Mouse (Mus musculus) MEL (cell line): ENCODE results near the gene Camta1. TPM values are rescaled to one million over a fixed set of nuclear protein-coding genes. Genes with fewer than 3 reads are reported as not detected.
"Not testable (repeated sequence)": the region's sequence is repeated elsewhere in the genome, so short reads cannot be mapped to it uniquely, and the experiment has no call there.

Source experiments
- DNase-seq: peaks from one replicate; pipeline ENCODE4 v3.0.0; 2011; ENCODE audit warnings: low read depth, low spot score
- H3K27ac ChIP-seq: 2 replicates; pipeline ENCODE4 v1.5.1; 2012; ENCODE audit warnings: low read depth, mild to moderate bottlenecking, control low read depth, low read length, moderate library complexity; ENCODE audit not compliant: control insufficient read depth
- H3K27me3 ChIP-seq, 2 experiments: fragments of 150-350 bp in 1 of 2; sonication (generic) in 1 of 2; 2 replicates each; pipeline ENCODE4 v1.6.1; 2012; ENCODE audit warnings: low read length in 2 of 2, mild to moderate bottlenecking in 2 of 2, improper control_type of control experiment in 1 of 2, moderate library complexity in 1 of 2; ENCODE audit not compliant: insufficient read depth in 2 of 2, control insufficient read depth in 1 of 2
- H3K36me3 ChIP-seq, 2 experiments: 2 replicates each; pipeline ENCODE4 v1.6.1; 2012 to 2014; ENCODE audit warnings: low read length in 2 of 2, improper control_type of control experiment in 1 of 2, inconsistent platforms in 1 of 2, mild to moderate bottlenecking in 1 of 2; ENCODE audit not compliant: insufficient read depth in 2 of 2, control insufficient read depth in 1 of 2
- H3K4me1 ChIP-seq, 2 experiments: fragments of 150-350 bp in 1 of 2; sonication (generic) in 1 of 2; 2 replicates each; pipeline ENCODE4 v1.6.1; 2012; ENCODE audit warnings: low read length in 2 of 2, improper control_type of control experiment in 1 of 2, mild to moderate bottlenecking in 1 of 2; ENCODE audit not compliant: insufficient read depth in 2 of 2, control insufficient read depth in 1 of 2
- H3K4me3 ChIP-seq, 2 experiments: fragments of 150-350 bp in 1 of 2; sonication (generic) in 1 of 2; 2 replicates each; pipeline ENCODE4 v1.5.1; 2012; ENCODE audit warnings: low read depth in 2 of 2, low read length in 2 of 2, mild to moderate bottlenecking in 2 of 2, moderate library complexity in 2 of 2, control low read depth in 1 of 2, improper control_type of control experiment in 1 of 2; ENCODE audit not compliant: control insufficient read depth in 1 of 2, insufficient read depth in 1 of 2
- H3K79me2 ChIP-seq: 2 replicates; pipeline ENCODE4 v1.6.1; 2012; ENCODE audit warnings: mild to moderate bottlenecking, low read length, moderate library complexity; ENCODE audit not compliant: control insufficient read depth, poor library complexity, insufficient read depth
- H3K9ac ChIP-seq: 2 replicates; pipeline ENCODE4 v1.6.1; 2012; ENCODE audit warnings: low read depth, mild to moderate bottlenecking, control low read depth, low read length, moderate library complexity; ENCODE audit not compliant: control insufficient read depth, poor library complexity, severe bottlenecking
- H3K9me3 ChIP-seq: fragments of 150-350 bp; sonication (generic); replicated peaks from 2 replicates; pipeline ENCODE4 v1.6.1; 2012; ENCODE audit warnings: mild to moderate bottlenecking, low read length, improper control_type of control experiment, moderate library complexity; ENCODE audit not compliant: insufficient read depth
- BHLHE40 ChIP-seq: IDR thresholded peaks from 2 replicates; pipeline ENCODE4 v1.6.1; 2012; ENCODE audit warnings: low read depth, mild to moderate bottlenecking, inconsistent platforms, low read length, improper control_type of control experiment, borderline replicate concordance
- E2F4 ChIP-seq: IDR thresholded peaks from 2 replicates; pipeline ENCODE4 v1.6.1; 2011; ENCODE audit warnings: low read depth, low read length, improper control_type of control experiment, borderline replicate concordance
- ETS1 ChIP-seq: IDR thresholded peaks from 2 replicates; pipeline ENCODE4 v1.6.1; 2012; ENCODE audit warnings: low read depth, mild to moderate bottlenecking, inconsistent platforms, low read length, improper control_type of control experiment, moderate library complexity
- GABPA ChIP-seq: IDR thresholded peaks from 2 replicates; pipeline ENCODE4 v1.6.1; 2012; ENCODE audit warnings: low read depth, mild to moderate bottlenecking, inconsistent platforms, low read length, improper control_type of control experiment, moderate library complexity
- MAFK ChIP-seq: IDR thresholded peaks from 2 replicates; pipeline ENCODE4 v1.6.1; 2011; ENCODE audit warnings: low read depth, mild to moderate bottlenecking, low read length, improper control_type of control experiment, borderline replicate concordance
- MAZ ChIP-seq: IDR thresholded peaks from 2 replicates; pipeline ENCODE4 v1.6.1; 2012; ENCODE audit warnings: low read depth, mild to moderate bottlenecking, inconsistent platforms, low read length, improper control_type of control experiment
- MYB ChIP-seq: IDR thresholded peaks from 2 replicates; pipeline ENCODE4 v1.6.1; 2011; ENCODE audit warnings: mild to moderate bottlenecking, low read depth, low read length, improper control_type of control experiment
- POLR2A ChIP-seq, 2 experiments: IDR thresholded peaks; 2 replicates each; pipeline ENCODE4 v1.6.1; 2011 to 2012; ENCODE audit warnings: low read length in 2 of 2, mild to moderate bottlenecking in 2 of 2, control low read depth in 1 of 2, improper control_type of control experiment in 1 of 2, low read depth in 1 of 2, moderate library complexity in 1 of 2; ENCODE audit not compliant: control insufficient read depth in 1 of 2, insufficient read depth in 1 of 2, poor library complexity in 1 of 2
- POLR2AphosphoS2 ChIP-seq: IDR thresholded peaks from 2 replicates; pipeline ENCODE4 v1.6.1; 2011; ENCODE audit warnings: low read length, improper control_type of control experiment
- POLR2AphosphoS5 ChIP-seq: IDR thresholded peaks from 2 replicates; pipeline ENCODE4 v1.6.1; 2012; ENCODE audit warnings: low read depth, borderline replicate concordance, mild to moderate bottlenecking, inconsistent platforms, low read length, moderate library complexity, mixed read lengths
- RCOR1 ChIP-seq: IDR thresholded peaks from 2 replicates; pipeline ENCODE4 v1.6.1; 2012; ENCODE audit warnings: low read depth, mild to moderate bottlenecking, inconsistent platforms, low read length, improper control_type of control experiment
- USF1 ChIP-seq: IDR thresholded peaks from 2 replicates; pipeline ENCODE4 v1.6.1; 2014; ENCODE audit warnings: low read depth, mild to moderate bottlenecking, inconsistent platforms, low read length, improper control_type of control experiment, moderate library complexity
- USF2 ChIP-seq, 2 experiments: IDR thresholded peaks; 2 replicates each; pipeline ENCODE4 v1.6.1; 2011 to 2012; ENCODE audit warnings: improper control_type of control experiment in 2 of 2, low read length in 2 of 2, borderline replicate concordance in 1 of 2, inconsistent platforms in 1 of 2, low read depth in 1 of 2, mild to moderate bottlenecking in 1 of 2; ENCODE audit not compliant: insufficient read depth in 1 of 2
- ZMIZ1 ChIP-seq: IDR thresholded peaks from 2 replicates; pipeline ENCODE4 v1.6.1; 2012; ENCODE audit warnings: low read depth, mild to moderate bottlenecking, inconsistent platforms, low read length, improper control_type of control experiment, moderate library complexity
- ZNF384 ChIP-seq: IDR thresholded peaks from 2 replicates; pipeline ENCODE4 v1.6.1; 2012; ENCODE audit warnings: low read depth, mild to moderate bottlenecking, inconsistent platforms, low read length, improper control_type of control experiment
- polyA plus RNA-seq, 2 experiments: library from polyadenylated mRNA; stranded (reverse) in 1 of 2; unstranded in 1 of 2; fragments of >175 nt in 1 of 2; fragments of >200 nt in 1 of 2; gene quantifications; 2 replicates each; pipeline versions ENCODE4 v1.2.1 to v1.2.4; 2012; ENCODE audit warnings: low replicate concordance in 2 of 2, low read depth in 1 of 2; ENCODE audit not compliant: insufficient read length in 2 of 2, insufficient read depth in 1 of 2, missing spikeins in 1 of 2
- total RNA-seq: library from RNA; depleted of rRNA; stranded (reverse); fragments of 300-350 nt; gene quantifications from 2 replicates; pipeline ENCODE4 v1.2.3, GENCODE M21; 2012

The Camta1 gene
- total and polyA plus RNA-seq, 3 experiments, result 28.2 to 87.5 TPM; not detected in 1

DNA sequence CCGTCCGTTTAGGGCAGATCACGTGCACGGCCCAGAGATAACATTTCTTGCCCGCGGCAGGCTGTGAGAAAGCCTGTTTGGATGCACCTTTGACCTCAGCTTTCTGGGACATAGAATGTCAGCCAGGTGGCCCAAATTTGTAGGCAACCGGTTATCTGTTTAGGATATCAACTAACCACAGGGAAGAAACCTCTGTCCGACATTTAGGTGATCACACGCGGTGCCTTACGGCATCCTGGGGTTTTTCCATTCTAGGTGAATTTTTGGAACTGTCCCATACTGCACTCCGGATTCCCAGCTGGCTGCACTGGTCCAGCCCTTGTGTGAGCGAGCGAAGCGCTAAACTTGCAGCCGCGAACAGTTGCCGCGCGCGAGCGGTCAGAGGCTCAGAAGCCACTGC is 982.0 kb downstream of the Camta1 start:
- no peak overlapping the region for H3K9ac ChIP-seq

DNA sequence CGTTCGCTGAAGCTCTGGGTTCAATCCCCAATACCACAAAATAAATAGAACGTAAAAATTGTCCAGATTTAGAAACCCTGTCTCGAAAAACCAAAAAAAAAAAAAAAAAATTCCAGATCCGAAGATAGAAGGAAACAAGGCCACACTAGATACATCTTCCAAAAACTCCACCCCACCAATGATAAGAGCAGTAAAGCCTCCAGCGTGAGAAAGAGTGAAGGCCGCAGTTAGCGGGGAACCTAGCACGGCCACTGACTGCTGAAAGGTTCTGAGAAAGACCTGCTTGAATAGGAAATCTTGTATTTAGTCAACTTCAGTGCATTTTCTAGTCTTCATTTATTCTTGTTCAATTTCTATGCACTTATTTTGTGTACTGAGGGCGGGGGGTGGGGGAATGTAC is 986.3 kb downstream of the Camta1 start:
- no peaks in the 10 kb centered on the region for H3K79me2 ChIP-seq
- no peaks in the 10 kb centered on the region for H3K27me3 ChIP-seq
- no peak for DNase-seq
- H3K4me1 ChIP-seq, result peaks cover 3 to 6% of the 10 kb centered on the region in 2 experiments; a peak in 2 of 4 replicates
- H3K9me3 ChIP-seq, result no peaks in the 10 kb centered on the region
- TF ChIP-seq ZNF384 (peak; percentile 47; the same call in 1 of the 2 replicates), POLR2AphosphoS5 (no peak), POLR2AphosphoS2 (no peak), GABPA (no peak), USF2 (IDR thresholded peaks at IDR 0.05; ENCODE audit: borderline replicate concordance in 1 of 2, insufficient read depth in 1 of 2, low read depth in 1 of 2, low read length in 2 of 2) (no peak)
- no peak overlapping the region for H3K9ac ChIP-seq
- no peak overlapping the region for H3K4me3 ChIP-seq
- H3K36me3 ChIP-seq, result peaks cover 0 to 4% of the 10 kb centered on the region in 2 experiments; a peak in 1 of 4 replicates
- H3K27ac ChIP-seq, result no peak overlapping the region

More for the DNA sequence above, 982.0 kb downstream of the Camta1 start:
- Histone ChIP-seq H3K9me3 (no peaks in the 10 kb centered on the region), H3K4me3 (no peak overlapping the region), H3K27ac (no peak overlapping the region), H3K27me3 (no peaks in the 10 kb centered on the region), H3K36me3 (peaks cover 0 to 4% of the 10 kb centered on the region in 2 experiments; a peak in 1 of 4 replicates), H3K79me2 (no peaks in the 10 kb centered on the region)
- no peak for DNase-seq
- no peak for TF ChIP-seq ZMIZ1
- no peak for TF ChIP-seq ETS1
- no peak for TF ChIP-seq MYB
- TF ChIP-seq USF1, result no peak
- no peak for TF ChIP-seq MAZ
- TF ChIP-seq BHLHE40, result no peak
- TF ChIP-seq E2F4, result no peak
- TF ChIP-seq GABPA, result no peak
- TF ChIP-seq RCOR1, result no peak
- TF ChIP-seq POLR2A (IDR thresholded peaks at IDR 0.05; ENCODE audit: control insufficient read depth in 1 of 2, insufficient read depth in 1 of 2, low read depth in 1 of 2, low read length in 2 of 2, poor library complexity in 1 of 2), result no peak
- TF ChIP-seq MAFK, result no peak
- TF ChIP-seq, all 39 proteins: peak for 0
- peaks cover 3 to 6% of the 10 kb centered on the region in 2 experiments; a peak in 2 of 4 replicates for H3K4me1 ChIP-seq

DNA sequence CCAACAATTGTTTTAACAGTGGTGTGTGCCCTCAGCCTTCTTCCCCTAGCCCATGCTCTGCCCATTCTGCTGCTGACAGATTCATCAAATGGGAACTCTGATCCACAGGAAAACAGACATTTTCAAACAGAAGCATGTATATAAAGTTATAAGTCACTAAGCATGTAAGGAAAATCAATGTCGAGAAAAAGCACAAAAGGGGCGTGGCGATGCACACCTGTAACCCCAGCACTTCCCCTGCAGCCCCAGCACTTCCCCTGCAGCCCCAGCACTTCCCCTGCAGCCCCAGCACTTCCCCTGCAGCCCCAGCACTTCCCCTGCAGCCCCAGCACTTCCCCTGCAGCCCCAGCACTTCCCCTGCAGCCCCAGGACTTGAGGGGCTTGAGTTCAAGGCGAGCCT is 987.3 kb downstream of the Camta1 start:
- H3K36me3 ChIP-seq, H3K4me1 ChIP-seq, DNase-seq, H3K79me2 ChIP-seq, H3K9ac ChIP-seq, H3K4me3 ChIP-seq, H3K27ac ChIP-seq, H3K9me3 ChIP-seq, H3K27me3 ChIP-seq: not testable (repeated sequence)
